Mouse (Mus musculus) ovary, postnatal 36 days (tissue): ENCODE measurements around the gene Fbxo42.

ENCODE experiments used
- DNase-seq: peaks from one replicate; pipeline ENCODE4 v3.0.0; 2022; ENCODE audit warnings: low spot score, mixed read lengths

The Fbxo42 gene

DNA sequence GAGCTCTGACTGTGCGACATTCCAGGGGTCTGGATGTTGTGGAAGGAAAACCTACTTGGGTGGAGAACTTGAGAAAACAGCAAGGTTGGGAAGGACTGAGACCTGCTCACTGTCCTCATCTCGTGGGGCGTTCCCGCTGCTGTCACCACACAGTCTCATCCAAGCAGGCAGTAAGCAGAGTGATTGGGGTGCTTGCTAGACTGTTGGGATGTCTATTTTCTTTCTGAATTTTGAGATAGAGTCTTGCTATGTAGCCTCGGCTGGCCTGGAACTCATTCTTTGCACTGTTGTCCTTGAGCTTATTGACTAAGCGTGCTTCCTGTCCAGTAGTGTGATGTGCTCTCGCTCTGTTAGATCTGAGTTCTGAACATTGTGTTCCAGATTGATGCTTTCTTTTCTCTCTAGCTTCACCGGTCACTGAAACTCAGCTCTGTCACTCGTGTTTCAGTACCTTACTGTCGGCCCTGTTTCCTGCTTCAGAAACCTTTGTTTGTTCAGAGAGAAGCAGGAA is 28.7 kb downstream of the Fbxo42 start:
- DNase-seq, result no peak

GRCm38 (mm10) chr4:141178500-141178899 is 30.8 kb downstream of the Fbxo42 start:
- no peak for DNase-seq

DNA sequence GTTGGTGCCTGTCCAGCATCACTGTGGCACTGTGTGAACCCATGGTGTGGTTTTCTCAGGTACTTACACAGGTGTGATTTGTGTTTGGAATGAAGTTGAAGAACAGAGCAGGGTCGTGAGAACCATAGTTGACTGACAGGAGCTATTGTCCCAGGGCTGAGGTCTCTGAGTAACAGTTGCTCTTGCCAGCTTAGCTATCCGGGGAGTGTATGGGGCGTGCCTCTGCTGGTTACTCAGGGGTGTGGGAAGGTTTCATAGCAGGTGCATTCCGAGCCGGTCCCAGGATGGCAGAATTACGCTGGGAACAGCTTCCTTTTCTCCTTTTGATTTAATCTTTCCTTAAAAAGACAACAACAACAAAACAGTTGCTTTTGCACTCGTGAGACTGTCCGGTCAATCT is 33.1 kb downstream of the Fbxo42 start:
- DNase-seq, result no peak

DNA sequence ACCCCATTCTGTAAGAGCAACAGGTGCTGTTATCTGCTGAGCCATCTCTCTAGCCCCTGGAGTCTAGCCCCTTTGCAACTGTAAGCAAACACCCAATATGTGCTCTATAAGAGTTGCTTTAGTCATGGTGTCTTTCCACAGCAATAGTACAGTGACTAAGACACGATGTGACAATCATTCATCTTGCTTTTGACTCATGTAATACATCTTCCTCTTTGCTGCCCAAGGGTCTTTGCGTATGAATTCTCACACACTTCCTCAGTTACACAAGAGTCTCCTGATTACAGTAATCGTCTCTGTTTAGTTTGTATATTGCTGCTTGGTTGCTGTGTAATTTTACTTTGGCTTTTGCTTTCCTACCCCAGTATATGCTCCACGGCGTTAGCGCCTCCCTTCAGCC is 34.3 kb downstream of the Fbxo42 start:
- DNase-seq, result no peak

- DNase-seq, result no peak
These were observed 36.2 kb downstream of the Fbxo42 start for GRCm38 (mm10) chr4:141183932-141184331.

- no peak for DNase-seq
These were observed 36.7 kb downstream of the Fbxo42 start for GRCm38 (mm10) chr4:141184426-141184825.

DNA sequence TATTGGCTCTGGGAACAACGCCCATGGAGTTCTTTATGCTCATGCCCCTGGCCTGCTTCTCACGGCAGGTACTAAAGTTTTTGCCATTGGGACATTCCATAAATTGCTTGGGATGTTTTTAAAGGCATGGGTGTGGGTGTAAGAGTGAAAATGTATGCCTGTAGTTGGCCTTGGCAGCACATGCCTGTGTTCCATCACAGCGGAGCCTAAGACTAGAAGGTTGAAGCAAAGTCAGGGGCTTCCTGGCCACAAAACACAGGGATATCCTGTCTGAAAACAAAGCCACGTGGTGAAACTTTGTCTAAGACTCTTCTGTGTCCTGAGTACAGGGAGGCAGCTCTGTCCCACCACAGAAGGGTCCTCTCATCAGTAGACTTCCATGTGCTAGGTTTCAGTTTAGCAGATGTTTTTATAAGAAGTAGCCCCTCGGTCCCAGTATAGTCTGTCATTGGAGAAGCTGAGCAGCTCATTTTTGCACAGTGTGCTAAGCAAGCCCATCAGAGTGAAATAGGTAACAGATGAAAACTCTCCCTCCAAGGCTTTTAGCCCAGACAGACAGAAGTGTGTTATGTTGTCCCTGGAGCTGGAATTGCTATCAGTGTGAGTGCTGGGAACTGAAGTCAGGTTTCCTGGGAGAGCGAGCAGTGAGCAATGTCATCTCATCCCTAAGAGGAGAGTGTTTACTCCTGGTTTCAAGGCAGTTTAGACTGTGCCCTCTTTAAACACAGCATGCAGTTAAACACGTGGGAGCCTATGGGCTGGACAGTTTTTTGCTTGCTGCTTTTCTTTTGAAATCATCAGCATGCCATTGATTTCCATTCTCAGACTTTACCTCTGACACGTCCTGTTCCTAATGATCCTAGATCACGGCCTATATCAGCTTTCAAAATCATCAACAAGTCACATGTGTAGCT is 39.5 kb downstream of the Fbxo42 start:
- DNase-seq, result no peak

DNA sequence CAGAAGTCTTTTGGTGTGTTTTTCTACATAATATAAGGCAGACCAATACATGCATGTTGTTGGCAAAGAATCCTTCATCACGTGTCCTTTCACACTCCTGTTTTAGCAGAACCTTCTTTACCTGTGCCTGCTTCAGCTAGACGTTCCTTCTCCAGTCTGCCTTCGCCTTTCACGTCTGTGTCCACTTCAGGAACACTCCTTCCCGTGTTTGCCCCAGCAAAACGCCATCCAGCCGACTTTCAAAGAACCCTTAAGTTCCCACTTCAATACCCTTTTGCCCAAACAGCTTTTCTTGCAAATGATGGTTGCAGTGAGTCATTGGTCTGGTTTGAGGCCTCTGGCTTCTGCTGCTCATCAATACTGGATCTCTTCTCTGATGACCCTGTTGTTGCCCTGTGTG is 43.6 kb downstream of the Fbxo42 start:
- no peak for DNase-seq

- DNase-seq, result no peak
These were observed 46.8 kb downstream of the Fbxo42 start for GRCm38 (mm10) chr4:141194553-141194952.

DNA sequence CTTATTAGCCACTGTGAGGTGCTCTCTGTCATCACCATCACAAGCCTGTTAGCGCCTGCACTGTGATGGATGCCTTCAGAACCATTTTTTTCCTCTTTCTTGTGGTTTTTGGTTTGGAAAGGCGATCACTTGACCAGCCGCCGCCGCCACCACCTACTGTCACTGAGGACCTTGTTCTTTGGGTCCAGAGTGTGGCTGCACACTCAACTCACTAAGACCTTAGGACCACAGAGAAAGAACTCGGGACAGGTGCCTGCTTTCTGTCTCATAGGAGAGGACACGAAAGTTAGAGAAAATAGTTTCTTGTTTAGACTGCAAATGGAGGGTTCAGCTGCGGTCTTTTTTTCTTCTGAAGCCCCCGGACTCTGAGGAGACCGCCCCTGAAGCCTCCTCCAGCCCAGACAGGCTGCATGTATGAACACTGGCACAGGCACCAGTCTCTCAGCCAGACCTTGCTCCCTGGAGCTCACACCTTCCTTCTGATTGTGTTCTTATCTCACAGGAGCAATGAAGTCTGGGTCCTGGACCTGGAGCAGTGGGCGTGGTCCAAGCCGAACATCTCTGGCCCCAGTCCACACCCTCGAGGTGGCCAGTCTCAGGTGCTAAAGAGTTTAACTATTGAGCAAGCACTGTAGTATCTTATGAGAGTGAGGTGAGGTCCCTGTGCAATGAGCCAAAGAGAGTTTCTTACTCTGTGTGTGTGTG is 49.4 kb downstream of the Fbxo42 start:
- DNase-seq, result no peak

GRCm38 (mm10) chr4:141197686-141198035 is 49.9 kb downstream of the Fbxo42 start:
- no peak for DNase-seq

GRCm38 (mm10) chr4:141200906-141201305 is 53.2 kb downstream of the Fbxo42 start:
- no peak for DNase-seq

DNA sequence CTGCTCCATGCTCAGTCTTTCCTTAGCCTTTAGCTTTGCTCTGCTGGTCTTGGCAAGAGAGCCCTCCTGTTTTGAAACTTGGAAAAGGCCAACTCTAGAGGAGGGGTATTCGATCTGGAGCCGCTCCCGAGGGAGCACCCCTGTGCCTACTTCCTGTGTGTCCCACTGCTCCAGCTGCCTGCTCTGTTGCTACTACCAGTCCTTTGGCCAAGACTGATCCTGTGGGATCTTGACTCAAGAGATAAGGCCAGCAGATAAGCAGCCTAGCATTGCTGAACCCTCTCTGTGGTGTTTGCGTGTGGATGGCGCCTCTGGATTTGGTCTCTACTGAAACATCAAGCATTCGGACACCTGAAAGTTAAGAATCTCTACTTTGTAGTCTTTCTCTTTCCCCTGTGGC is 54.5 kb downstream of the Fbxo42 start:
- no peak for DNase-seq

DNA sequence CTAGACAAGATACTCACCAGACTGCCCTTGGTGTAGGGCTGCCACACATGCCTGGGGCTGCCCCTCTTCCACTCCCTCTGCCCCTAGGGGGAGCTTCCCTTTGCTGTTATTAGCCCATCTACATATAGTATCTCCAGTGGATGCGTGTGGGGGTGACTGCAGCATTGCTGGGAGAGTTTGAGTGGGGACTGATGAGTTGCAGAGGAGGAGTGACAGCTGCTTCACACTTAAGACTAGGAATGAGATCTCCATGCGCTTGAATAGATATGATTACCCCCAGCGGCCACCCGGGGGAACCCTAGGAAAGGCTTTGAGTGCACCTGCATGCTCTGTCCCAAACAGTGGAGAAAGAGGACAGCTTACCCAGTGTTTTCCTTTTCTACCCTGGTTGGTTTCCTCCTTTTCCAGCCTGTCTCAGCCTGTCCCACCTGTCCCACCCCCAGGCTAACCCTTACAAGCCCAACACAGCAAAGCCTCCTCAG is 56.9 kb downstream of the Fbxo42 start:
- DNase-seq, result no peak

- no peak for DNase-seq
These were observed 59.4 kb downstream of the Fbxo42 start for GRCm38 (mm10) chr4:141207081-141207480.

- no peak for DNase-seq
These were observed 63.0 kb downstream of the Fbxo42 start for GRCm38 (mm10) chr4:141210524-141211219.

DNA sequence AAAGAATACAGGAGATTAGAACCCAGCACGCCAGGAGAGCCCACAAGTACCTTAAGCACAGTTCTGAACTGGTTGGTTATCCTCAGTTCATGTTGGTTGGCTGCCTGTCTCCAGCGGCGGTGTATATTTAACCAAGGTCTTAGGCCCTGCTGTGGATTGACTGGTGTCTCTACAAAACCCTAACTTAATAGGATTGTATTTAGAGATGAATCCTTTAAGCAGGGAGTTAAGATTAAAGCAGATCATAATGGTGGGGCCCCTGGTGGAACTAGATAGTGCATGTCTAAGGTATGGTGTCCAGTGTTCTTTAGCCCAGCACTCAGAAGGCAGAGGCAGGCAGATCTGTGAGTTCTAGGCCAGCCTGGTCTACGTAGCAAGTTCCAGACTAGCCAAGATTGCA is 63.9 kb downstream of the Fbxo42 start:
- DNase-seq, result no peak

DNA sequence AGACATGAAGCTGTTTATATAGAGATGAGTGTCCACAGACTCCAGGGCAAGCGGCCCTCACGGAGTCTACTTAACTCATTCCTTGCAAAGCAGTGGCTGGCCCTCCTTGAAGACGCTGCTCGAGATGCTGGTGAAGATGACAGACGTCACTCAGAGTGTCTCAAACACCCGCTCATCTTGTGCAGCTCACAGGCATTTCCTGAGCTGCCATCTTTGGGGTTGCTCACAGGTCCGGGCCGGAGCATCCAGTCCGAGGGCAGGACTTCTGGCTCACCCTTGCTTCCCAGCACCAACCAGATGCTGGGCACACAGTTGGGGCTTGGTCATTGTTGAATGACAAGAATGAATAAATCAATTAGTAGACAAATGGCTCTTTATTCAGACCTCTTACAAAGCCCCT is 65.2 kb downstream of the Fbxo42 start:
- no peak for DNase-seq

DNA sequence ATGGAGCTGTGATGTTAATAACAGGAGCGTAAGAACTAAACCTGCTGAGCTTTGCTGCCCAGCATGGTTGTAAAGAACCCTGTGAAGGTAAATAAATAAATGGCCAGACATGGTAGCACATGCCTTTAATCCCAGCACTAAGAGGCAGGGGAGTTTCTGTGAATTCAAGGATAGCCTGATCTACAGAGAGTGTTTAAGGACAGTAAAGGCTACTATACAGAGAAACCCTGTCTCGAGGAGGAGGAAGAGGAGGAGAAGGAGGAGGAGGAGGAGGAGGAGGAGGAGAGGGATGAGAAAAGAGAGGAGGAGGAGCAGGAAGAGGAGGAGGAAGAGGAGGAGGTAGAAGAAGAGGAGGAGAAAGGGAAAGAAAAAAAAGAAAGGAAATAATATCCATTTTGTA is 65.6 kb downstream of the Fbxo42 start:
- DNase-seq, result no peak

GRCm38 (mm10) chr4:141213770-141214336 is 66.1 kb downstream of the Fbxo42 start, which contains the start of gene Rsg1:
Rsg1 (plus strand) TSS chr4:141213956.
- DNase-seq, result peak; percentile 94

- DNase-seq, result no peak
These were observed 66.7 kb downstream of the Fbxo42 start for GRCm38 (mm10) chr4:141214337-141214851.
